Mouse (Mus musculus) cortical plate, adult 2 months (tissue): Measurements from ENCODE around the gene Sec63.

Source experiments
- CTCF ChIP-seq: fragments of 200-500 bp; IDR thresholded peaks from 2 replicates; pipeline ENCODE4 v1.5.1; 2011; ENCODE audit warnings: mild to moderate bottlenecking, control low read depth, low read length; ENCODE audit not compliant: insufficient read depth; ENCODE audit errors: extremely low read depth
- POLR2A ChIP-seq: fragments of 200-500 bp; IDR thresholded peaks from 2 replicates; pipeline ENCODE4 v1.6.1; 2011; ENCODE audit warnings: mild to moderate bottlenecking, low read length, control low read depth; ENCODE audit not compliant: insufficient read depth; ENCODE audit errors: extremely low read depth

- TF ChIP-seq POLR2A (no peak), CTCF (no peak)
These were observed 84.2 kb downstream of the Sec63 start for GRCm38 (mm10) chr10:42845480-42845879.
